Mouse (Mus musculus) mesoderm, embryonic 11.5 days (tissue): Measurements from ENCODE around the gene Cuedc1.
A peak's percentile ranks its signal among the peaks of the same experiment; 100 is the strongest.

Experiments used
- DNase-seq: peaks from one replicate; pipeline ENCODE4 v3.0.0-alpha.2; 2012; ENCODE audit warnings: low read depth, low spot score

Cuedc1 gene

GRCm38 (mm10) chr11:88086737-88087627 lies 10.9 kb upstream of the Cuedc1 start:
- peak; percentile 95 for DNase-seq

DNA sequence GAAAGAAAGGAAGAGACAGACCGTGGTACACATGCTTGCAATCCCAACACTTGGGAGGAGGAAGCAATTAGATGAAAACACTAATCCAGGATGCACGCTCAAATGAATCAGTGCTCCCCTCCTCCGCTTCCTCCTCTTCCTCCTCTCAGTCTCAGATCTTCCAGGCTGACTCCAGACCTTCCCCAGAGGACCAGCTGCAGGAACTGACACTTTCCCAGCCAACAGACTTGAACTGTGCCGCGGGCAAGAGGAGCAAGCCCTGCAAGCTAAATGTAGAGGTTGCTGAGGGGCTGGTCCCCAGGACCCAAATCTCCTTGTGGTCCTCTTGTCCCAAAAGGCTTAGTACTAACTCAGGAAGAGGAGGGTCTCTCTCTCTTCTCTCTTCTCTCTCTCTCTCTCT lies 8.7 kb upstream of the Cuedc1 start:
- DNase-seq = no peak

DNA sequence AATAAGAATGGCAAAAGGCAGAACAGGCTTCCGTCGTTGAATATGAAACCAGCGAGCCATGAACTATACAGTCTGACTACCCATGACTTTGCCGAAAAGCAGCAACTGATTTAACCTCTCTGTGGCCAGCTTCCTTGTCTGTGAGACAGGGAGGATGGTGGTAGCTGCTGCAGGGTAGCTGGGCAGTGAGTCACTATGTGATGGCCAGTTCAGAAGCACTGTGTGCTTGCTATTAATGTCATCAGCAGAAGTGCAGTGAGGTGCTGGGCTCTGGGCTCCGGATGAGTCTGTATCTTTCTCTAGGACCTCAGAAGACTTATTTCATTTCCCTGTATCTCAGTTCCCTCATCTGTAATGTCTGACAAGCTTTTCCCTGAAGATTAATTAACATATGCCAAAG lies 7.6 kb upstream of the Cuedc1 start:
- DNase-seq = no peak

DNA sequence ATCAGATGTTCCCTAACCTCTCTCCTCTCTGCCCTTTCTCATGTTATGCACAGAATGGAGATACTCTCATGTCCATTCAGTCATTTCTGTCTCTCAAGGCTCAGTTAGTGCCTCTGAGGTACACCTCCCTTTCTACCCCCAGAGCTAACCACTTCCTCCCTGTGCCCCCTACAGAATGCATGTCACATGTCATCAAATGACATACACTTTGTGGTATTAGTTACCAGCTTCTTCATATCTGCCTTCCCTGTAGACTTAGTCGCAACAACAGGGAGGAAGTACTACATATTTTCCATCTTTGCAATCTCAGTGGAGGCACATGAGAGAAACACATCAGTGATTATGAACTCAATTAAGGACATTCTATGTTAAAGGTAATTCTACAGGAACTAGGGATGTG lies 5.9 kb upstream of the Cuedc1 start:
- DNase-seq = no peak

DNA sequence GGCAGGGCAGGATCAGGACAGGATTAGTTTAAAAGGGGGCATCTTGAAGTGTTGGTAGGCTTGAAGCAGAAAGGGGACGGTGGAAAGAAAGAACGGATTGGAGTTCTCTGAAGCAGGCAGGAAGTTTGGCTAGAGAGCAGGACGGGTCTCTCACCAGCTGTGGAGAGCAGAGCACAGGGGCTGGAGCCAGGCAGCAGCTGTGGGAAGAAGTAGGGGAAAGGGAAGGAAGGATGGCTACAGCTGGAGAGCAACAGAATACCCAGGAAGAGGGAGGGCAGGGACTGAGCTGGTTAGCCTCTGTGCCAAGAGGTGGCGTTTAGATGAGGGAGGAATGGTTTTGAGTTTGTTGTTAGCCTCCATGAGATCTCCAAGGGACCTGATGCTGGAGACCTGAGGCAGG lies 685 bp upstream of the Cuedc1 start:
- no peak for DNase-seq

- peak; percentile 75 for DNase-seq
Measured at GRCm38 (mm10) chr11:88098787-88099598, 1.1 kb downstream of the Cuedc1 start.

- peak; percentile 71 for DNase-seq
Measured at GRCm38 (mm10) chr11:88099599-88100023, 1.8 kb downstream of the Cuedc1 start.

GRCm38 (mm10) chr11:88100170-88100569 lies 2.3 kb downstream of the Cuedc1 start:
- DNase-seq = no peak

DNA sequence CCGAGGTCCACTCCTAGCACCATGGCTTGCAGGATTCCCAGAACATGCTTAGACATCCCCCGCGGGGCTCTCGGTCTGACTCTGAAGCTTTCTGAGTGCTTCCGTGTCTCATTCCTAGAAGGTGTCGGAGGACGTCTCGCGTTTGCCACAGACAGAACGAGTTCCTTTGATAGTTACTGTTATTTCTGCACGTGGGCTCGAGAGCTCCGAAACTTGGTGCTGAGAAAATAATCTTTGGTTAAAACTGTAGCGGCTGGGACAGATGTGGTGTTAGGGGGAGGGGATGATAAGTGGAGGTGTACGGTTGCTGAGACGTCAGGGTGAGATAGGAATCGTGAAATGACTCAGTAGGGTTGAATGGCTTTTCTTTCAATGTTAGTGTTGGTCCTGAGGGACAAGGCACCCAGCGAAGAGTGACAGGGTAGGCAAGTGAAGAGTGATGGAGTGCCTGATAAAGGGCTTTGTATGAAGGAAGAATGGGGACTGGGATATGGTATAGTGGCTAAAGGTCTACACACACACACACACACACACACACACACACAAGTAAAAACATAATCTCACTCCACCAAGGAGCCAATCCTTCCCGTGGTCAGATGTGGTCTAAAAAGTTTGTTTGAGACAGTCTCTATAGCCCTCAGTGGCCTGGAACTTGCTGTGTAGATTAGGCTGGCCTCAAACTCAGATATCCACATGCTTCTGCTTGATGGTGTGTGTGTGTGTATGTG lies 5.5 kb downstream of the Cuedc1 start:
- no peak for DNase-seq

- no peak for DNase-seq
Measured at GRCm38 (mm10) chr11:88105494-88106291, 7.8 kb downstream of the Cuedc1 start.

DNA sequence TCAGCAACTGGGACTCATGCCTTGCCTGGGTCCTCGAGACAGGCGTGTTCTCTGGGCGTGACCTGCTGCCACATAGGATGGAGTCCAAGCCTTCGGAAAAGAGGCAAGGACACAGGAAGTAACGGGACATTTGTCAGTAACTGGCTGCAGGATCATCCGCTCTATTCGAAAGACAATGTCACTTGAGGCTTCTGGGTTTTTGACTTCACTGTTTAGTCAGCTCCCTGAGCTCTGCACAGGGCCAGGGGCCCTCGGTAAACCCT lies 8.4 kb downstream of the Cuedc1 start:
- DNase-seq = no peak

DNA sequence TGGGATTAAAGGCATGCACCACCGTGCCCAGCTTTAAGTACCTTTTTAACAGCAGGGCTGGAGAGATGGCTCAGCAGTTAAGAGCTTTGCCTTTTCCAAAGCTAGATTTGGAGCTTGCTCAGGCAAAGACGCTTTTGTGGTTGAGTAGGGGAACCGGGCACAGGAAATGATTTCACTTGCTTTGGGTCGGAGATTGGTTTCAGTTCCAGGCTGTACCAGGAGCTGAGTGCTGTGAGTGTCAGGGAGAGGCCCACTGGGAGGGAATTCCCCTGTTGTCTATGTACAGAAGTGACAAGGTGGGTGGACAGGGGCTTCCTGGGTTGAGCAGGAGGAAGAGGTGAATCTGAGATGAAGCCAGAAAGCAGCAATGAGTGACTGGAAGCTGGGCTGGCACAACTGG lies 9.5 kb downstream of the Cuedc1 start:
- no peak for DNase-seq

DNA sequence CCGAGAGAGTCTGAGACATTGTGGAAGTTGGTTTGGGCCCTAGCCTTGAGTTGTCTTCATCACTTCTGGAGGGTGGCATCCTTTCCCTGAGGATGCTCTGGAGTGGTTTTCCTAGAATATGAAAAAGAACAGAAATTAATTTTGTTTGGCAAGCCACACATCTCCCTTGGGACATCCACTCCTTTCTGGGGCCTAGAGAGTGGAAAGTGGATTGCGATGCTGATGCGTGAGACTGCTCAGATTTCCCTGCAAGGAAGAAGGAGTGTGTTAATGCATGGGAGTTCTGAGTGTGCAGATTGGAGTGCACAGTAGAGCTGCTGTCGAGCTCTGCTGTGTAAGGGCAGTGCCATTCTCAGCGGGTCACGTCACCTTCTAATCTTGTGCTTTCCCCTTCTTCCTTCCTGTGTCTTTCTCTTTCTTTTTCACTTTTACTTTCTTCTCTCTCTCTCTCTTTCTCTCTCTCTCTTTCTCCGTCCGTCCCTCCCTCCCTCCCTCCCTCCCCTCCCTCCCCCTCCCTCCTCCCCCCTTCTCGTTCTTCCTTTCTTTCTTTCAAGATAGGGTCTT lies 12.3 kb downstream of the Cuedc1 start:
- DNase-seq = no peak

- no peak for DNase-seq
Measured at GRCm38 (mm10) chr11:88112078-88112477, 14.2 kb downstream of the Cuedc1 start.

DNA sequence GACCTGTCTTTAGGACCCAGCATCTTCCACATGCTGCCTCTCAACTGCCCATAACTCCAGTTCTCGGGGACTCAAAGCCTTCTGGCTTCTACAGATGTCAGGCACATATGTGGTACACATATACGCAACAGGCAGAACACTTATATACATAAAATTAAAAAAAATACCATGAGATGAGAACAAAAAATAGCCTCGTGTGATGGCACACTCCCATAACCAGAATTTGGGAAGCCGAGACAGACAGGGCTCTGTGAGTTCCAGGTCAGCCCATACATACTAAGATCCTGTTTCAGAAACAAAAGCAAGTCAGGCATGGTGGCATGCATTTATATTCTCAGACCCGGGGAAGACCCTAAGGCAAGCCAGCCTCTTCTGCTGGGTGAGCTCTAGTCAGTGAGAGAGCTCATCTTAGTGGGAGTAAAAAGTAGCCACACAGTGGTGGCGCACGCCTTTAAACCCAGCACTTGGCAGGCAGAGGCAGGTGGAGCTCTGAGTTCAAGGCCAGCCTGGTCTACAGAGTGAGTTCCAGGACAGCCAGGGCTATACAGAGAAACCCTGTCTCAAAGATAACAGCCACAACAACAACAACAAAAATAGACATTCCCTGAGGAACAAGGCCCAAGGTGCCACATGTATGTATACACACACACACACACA lies 14.9 kb downstream of the Cuedc1 start:
- no peak for DNase-seq

DNA sequence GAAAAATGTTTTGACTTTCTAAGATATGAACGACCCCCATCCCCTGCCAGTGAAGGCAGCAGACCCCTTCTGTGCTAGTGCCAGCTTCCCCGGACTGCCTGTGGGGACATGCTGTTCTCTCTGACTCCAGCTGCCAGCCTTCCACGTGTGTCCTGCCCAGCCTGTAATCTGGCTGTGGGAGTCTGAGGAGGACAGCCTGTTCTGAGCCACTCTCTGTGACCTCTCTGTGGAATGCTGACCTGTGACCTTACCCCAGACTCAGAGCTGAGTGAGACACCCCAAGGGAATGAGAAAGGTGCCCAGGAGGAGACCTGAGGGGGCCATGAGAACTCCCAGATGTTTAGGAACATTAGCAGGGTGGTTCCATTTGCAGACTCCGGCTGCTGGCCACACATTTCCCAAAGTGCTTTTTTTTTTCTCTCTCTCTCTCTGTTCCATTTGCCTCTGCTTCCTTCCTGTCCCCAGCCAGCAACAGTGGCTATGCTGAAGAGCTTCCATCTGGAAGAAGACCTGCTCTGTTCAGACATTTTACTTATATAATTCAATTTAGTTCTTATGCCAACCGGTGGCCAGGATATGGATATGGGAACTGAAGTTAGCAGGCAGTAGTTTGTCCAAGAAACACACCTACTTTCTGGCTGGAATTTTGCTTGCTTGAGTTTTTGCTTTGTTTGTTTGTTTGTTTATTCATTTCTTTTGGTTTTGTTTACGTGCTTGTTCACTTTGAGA lies 15.8 kb downstream of the Cuedc1 start:
- peak; percentile 59 for DNase-seq

DNA sequence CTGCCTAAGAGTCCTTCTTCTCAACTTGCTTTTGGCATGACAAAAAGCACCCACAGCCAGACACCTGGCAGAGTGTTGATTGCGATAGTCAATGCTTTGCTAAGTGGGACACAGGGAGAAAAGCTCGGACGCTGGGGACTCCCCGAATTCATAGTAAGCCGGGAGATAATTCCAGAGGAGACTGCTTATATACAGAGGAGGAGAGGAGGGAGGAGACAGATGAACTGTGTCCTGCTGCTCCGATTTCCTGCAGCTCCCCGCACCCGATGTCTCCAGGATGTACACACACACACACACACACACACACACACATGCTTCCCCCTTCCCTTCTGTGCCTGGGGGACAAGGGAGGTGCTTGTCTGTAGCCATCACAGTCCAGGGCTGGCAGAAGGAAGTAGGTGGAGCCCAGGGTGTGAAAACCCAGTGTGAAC lies 17.0 kb downstream of the Cuedc1 start:
- no peak for DNase-seq

DNA sequence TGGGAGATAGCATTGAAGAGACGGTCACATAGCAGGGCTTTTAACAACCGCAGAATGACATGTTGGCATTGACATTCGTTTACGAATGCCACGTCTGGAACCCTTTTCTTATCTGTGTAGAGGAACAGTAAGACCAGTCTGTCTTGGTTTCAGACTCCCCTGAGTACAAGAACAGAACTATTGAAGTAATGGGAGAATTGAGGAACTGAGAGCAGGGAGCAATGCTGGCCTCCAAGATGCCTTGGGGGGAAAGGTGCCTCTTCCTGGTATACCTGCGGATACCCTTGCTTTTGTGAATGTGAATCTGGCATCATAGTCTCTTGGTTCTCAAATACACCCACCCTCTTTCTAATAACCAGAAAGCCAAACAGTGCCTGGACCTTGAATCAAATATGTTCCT lies 18.7 kb downstream of the Cuedc1 start:
- no peak for DNase-seq

- no peak for DNase-seq
Measured at GRCm38 (mm10) chr11:88117356-88118090, 19.7 kb downstream of the Cuedc1 start.
